Mouse (Mus musculus) limb, embryonic 11.5 days (tissue): ENCODE results near the gene Ankrd55. TPM values are rescaled to one million over a fixed set of nuclear protein-coding genes. Genes with fewer than 3 reads are reported as not detected.
"Not testable (repeated sequence)": the region's sequence is repeated elsewhere in the genome, so short reads cannot be mapped to it uniquely, and the experiment has no call there.

ENCODE experiments used
- ATAC-seq: fragments of 200-750 bp; cut with Nextera tagmentation; 2 replicates; pipeline ENCODE4 v1.8.0; 2017; ENCODE audit warnings: low read depth; ENCODE audit not compliant: insufficient number of reproducible peaks, low FRiP score, low TSS enrichment
- DNase-seq: peaks from one replicate; pipeline ENCODE4 v3.0.0-alpha.2; 2015; ENCODE audit warnings: low spot score
- H3K27ac ChIP-seq: fragments of 300-500 bp; sonication (generic); replicated peaks from 2 replicates; pipeline ENCODE4 v1.5.1; 2014; ENCODE audit warnings: low read depth, mild to moderate bottlenecking, low read length
- H3K27me3 ChIP-seq: fragments of 300-500 bp; sonication (generic); 2 replicates; pipeline ENCODE4 v1.6.1; 2014; ENCODE audit warnings: mild to moderate bottlenecking, low read length, mixed read lengths; ENCODE audit not compliant: control insufficient read depth, insufficient read depth
- H3K36me3 ChIP-seq: fragments of 300-500 bp; sonication (generic); 2 replicates; pipeline ENCODE4 v1.6.1; 2014; ENCODE audit warnings: mild to moderate bottlenecking, low read length, moderate library complexity, mixed read lengths; ENCODE audit not compliant: control insufficient read depth, insufficient read depth
- H3K4me1 ChIP-seq: fragments of 300-500 bp; sonication (generic); 2 replicates; pipeline ENCODE4 v1.6.1; 2014; ENCODE audit warnings: low read length, mixed read lengths; ENCODE audit not compliant: control insufficient read depth, insufficient read depth
- H3K4me2 ChIP-seq: fragments of 300-500 bp; sonication (generic); 2 replicates; pipeline ENCODE4 v1.6.1; 2014; ENCODE audit warnings: low read depth, mild to moderate bottlenecking, moderate library complexity; ENCODE audit not compliant: severe bottlenecking
- H3K4me3 ChIP-seq: fragments of 300-500 bp; sonication (generic); 2 replicates; pipeline ENCODE4 v1.5.1; 2014; ENCODE audit warnings: low read depth, low read length
- H3K9ac ChIP-seq: fragments of 300-500 bp; sonication (generic); 2 replicates; pipeline ENCODE4 v1.6.1; 2014; ENCODE audit warnings: mild to moderate bottlenecking, low read length
- H3K9me3 ChIP-seq: fragments of 300-500 bp; sonication (generic); 2 replicates; pipeline ENCODE4 v1.6.1; 2016; ENCODE audit warnings: low read length; ENCODE audit not compliant: control insufficient read depth
- WGBS: fragments of 180-500 bp; shearing (Covaris S2); extraction: QIAGEN DNeasy Blood & Tissue Kit; methylation state at CpG from one replicate; pipeline ENCODE4 v1.1.7; 2014; 5-methylcytosine and 5-hydroxymethylcytosine counted together
- polyA plus RNA-seq: library from polyadenylated mRNA; unstranded; fragments of >200 nt; fragmentation: Nextera tagmentation; extraction: Ambion mirVana; gene quantifications from 2 replicates; pipeline ENCODE4 v1.2.1, GENCODE M21; 2014

Gene Ankrd55
- polyA plus RNA-seq, 1 experiment from 2014 or later = 0.20 TPM

GRCm38 (mm10) chr13:112427136-112427470 is 138.9 kb downstream of the Ankrd55 start:
- 97% methylated on average over 4 of the region's 4 CpGs for WGBS
- not testable (repeated sequence) for H3K4me3 ChIP-seq, H3K9ac ChIP-seq, H3K27ac ChIP-seq, H3K36me3 ChIP-seq, H3K9me3 ChIP-seq, H3K27me3 ChIP-seq, ATAC-seq, H3K4me2 ChIP-seq, H3K4me1 ChIP-seq, DNase-seq

DNA sequence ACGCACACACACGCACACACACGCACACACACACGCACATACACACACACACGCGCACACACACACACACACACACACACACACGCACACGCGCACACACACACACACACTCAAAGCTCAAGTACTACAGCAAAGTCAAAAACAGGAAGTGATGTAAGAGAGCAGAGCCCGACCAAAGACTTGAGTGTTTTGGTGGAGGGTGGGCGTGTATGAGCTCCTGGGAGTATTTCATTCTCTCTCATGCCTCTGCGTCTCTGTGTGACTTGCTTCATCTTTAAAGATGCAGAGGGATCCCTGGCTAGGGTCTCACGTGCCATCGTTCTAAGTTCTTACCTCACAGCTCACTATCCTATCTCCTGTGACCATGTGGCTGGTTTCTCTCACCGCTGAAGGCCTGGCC is 139.3 kb downstream of the Ankrd55 start:
- Histone ChIP-seq H3K4me3 (no peak overlapping the region), H3K9me3 (no peaks in the 10 kb centered on the region; the same call in 1 of the 2 replicates), H3K27ac (no peak overlapping the region), H3K4me1 (no peaks in the 10 kb centered on the region), H3K27me3 (no peaks in the 10 kb centered on the region), H3K4me2 (no peak overlapping the region), H3K36me3 (no peaks in the 10 kb centered on the region), H3K9ac (no peak overlapping the region)
- ATAC-seq = no peak
- no peak for DNase-seq
- WGBS = 88% methylated on average over 14 of the region's 15 CpGs

DNA sequence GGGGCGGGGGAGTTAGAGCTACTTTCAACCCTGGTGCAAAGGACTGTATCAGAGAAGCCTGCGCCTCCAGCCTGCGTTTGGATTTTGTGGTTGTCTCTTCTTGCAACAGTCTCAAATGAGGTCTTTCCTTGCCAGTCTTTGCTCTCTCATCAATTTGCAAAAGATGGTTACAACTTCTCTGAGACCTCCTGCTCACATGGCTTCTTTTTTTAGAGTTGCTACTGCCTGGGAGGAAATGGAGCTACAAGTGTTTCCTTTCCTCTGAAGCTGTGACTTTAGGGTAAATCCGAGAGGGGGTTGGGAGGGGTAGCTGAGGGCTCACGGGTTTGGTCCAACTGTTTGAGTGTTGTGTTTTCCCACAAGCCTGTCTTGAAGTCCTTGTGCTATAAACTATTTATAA is 145.0 kb downstream of the Ankrd55 start:
- H3K4me3 ChIP-seq = no peak overlapping the region
- no peaks in the 10 kb centered on the region for H3K36me3 ChIP-seq
- H3K4me2 ChIP-seq = no peak overlapping the region
- no peak for DNase-seq
- no peak overlapping the region for H3K27ac ChIP-seq
- no peak for ATAC-seq
- H3K4me1 ChIP-seq = peaks cover 7% of the 10 kb centered on the region; the same call in 1 of the 2 replicates
- no peaks in the 10 kb centered on the region for H3K9me3 ChIP-seq
- H3K9ac ChIP-seq = no peak overlapping the region
- 58% methylated on average over 5 of the region's 5 CpGs for WGBS
- H3K27me3 ChIP-seq = no peaks in the 10 kb centered on the region

Other genes starting within 250 kb of the Ankrd55 start
- 20.2 and 22.4 TPM in 2 replicates for gene Il6st, start 175.6 kb downstream of the Ankrd55 start, polyA plus RNA-seq